Mouse (Mus musculus) retina, postnatal 7 days (tissue): ENCODE data around the gene Eed.

ENCODE experiments used
- DNase-seq: peaks from one replicate; pipeline ENCODE4 v3.0.0-alpha.2; 2012; ENCODE audit warnings: low read depth, low spot score

Gene Eed

GRCm38 (mm10) chr7:89981557-89981956 is 774 bp upstream of the Eed start:
- no peak for DNase-seq

- no peak for DNase-seq
Measured at GRCm38 (mm10) chr7:89980133-89980484, 674 bp downstream of the Eed start.

- no peak for DNase-seq
Measured at GRCm38 (mm10) chr7:89979432-89980130, 1.2 kb downstream of the Eed start.

DNA sequence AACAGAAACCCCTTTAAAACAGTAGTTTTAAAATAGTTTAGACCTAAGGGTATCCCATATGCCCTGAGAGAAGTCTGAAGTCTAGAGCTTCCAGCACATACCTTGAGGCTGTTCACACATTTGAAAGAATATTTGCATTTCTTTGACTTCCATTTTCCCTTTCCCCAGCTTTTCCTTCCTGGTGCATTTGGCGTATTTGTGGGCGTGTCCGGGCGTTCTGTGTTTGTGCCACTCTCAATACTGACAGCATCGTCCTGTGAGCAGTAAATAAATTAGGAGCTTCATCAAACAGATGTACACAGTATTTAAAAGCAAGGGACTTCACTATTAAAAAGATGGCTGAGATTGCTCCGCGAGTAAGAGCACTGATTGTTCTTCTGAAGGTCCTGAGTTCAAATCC is 4.0 kb downstream of the Eed start:
- no peak for DNase-seq

DNA sequence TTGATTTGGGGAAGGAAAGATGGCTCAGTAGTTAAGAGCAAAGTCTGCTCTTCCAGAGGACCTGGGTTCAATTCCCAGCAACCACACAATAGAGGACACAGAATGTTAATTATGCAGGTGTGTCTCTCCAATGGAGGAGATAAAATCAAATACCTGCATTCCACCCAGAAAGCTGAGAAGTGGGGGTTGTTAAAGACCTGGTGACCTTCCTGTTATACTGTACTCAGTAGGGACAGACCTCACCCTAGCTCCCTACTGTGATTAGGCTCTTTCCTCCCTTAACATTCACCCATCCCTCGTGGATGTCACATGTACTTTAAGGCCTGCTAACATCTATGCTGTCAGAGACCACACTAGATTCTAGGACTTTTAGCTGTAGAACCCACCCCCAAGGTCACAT is 5.2 kb downstream of the Eed start:
- no peak for DNase-seq

- DNase-seq: no peak
Measured at GRCm38 (mm10) chr7:89967235-89967634, 13.5 kb downstream of the Eed start.

DNA sequence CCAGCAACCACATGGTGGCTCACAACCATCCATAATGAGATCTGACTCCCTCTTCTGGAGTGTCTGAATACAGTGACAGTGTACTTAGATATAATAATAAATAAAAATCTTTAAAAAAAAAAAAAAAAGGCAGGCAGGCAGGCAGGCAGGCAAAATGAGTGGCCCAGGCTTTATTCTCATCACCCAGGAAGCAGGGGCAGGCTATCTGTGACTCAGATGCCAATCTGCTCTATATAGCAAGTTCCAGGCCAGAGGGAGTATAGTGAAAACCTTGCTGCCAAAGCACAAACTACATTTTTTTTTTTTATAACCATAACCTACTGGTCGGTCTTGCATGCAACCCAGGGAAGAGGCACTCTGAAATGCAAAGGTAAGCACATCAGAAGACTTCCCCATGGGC is 14.0 kb downstream of the Eed start:
- DNase-seq: no peak

DNA sequence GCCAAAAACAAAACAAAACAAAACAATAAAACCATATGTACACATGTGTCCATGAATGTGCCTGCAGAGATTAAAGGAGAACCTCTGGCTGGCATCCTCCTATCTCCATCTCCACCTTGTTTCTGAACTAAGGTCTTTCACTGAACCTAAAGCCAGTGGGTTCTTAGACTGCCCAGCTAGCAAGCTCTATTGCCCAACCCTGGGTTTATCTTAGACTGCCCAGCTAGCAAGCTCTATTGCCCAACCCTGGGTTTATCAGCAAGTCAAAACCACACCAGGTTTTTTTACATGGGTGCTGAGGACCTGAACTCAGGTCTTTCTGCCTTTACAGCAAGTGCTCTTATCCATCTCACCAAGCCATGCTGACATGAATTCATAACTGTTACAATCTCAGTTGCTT is 17.6 kb downstream of the Eed start:
- DNase-seq: no peak

DNA sequence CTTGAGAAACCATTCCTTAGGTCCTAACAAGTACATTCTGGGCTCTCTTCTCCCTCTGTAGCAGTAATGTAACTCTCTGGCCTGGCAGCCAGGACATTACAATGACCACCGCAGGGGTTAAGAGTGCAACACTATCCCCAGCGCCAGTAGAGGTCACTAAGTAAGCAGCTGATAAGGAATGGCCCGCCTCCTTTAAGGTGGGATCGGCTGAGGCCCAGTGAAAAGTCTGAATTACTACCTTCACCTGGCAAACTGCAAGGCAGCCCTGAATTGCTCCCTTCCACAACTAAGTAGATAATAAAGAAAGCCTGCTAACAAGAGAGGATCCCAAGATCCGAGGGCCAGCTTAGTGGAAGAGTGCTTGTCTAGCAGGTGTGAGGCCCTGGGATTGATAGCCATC is 23.5 kb downstream of the Eed start:
- no peak for DNase-seq

DNA sequence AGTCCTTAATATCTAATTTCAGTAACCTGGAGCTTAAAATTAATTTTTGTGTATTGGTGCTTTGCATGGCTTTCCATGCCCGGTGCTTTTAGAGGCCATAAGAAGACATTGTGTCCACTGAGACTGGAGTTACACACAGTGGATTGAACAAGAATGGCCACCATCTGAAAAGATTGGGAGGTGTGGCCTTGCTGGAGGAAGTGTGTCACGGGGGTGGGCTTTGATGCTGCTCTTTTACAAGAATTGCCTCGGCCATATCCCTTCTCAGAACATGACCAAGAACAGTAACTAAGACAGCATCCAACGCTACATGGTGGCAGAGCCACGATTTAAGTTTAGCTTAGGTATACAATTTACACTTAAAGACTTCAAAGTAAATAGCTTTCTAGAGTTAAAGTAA is 26.5 kb downstream of the Eed start:
- no peak for DNase-seq

DNA sequence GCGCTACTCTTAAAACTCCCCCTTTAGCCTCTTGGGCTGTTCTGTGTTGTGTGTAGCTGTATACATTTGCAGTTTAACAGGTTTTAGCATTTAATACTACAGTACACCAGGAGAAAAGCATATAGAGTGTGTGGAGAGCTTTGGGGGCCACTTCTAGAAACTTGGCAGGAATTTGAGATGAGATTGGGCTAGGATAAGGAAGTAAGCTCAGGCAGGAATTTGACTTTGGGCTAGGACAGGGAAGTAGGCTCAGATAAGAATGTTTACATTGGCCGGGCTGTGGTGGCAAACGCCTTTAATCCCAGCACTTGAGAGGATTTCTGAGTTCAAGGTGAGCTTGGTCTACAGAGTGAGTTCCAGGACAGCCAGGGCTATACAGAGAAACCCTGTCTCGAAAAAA is 31.4 kb downstream of the Eed start:
- DNase-seq: no peak

DNA sequence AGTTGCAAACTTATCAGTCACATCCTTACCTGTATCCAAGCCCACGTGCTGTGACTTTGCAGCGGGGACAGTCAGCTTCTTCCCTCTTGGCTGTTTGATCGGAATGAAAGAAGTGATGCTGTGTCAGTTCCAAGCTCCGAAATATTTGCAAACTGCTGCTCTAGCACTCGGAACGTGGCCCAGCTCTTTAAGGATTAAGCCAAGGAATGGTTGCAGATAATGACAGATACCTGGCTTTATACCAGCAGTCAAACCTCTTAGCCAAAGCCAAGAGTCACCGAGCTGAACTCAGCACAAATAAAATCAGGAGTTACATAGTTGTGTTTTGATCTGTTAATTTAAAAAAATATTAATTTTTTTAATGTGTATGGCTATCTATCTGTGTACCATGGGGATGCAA is 32.8 kb downstream of the Eed start:
- DNase-seq: no peak

DNA sequence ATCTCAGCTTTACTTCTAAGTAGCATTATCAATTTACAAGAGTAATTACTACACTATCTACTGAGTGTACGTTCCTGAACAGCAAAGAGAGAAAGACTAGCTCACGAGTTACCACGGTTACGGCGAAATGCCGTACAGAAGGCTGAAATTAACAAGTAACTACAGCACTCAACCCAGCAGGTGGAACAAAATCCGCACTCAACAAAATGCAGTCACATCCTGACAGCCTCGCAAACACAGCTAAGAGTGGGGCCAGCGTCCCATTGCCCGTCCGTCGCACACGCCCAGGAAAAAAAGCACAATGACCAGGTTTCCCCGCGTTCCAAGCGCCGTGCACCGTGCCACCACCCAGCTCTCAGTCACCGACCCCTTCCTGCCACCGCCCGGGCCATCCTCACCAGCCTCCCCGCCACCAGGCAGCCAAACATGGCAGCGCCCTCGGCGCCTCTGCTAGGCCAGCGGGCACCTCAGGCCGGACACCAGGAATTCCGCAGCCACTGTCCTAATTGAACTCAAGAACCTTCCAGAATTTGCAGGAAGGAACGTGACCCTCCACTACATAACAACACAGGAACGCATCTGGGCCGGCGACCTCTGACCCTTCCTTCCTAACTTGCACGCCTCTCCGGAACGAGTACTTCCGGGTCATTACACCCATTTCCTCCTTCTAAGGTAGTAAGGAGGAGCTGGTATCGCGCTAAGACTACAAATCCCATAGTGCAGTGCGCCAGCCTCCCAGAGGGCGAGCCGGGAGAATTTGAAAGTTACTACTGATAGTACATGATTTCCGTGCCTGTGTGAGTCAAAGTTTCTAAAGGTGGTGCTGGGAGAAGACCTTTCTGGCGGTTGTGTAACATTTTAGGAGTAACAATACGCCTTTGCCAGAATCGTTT is 40.0 kb downstream of the Eed start, which contains the start of gene Hikeshi:
Gene Hikeshi, minus strand, starts transcription at position 634 of the 893 bp plus-strand sequence.
- peak; percentile 96 for DNase-seq

GRCm38 (mm10) chr7:89939497-89940353 is 41.1 kb downstream of the Eed start:
- no peak for DNase-seq

GRCm38 (mm10) chr7:89923441-89924180 is 57.2 kb downstream of the Eed start:
- no peak for DNase-seq

- no peak for DNase-seq
Measured at GRCm38 (mm10) chr7:89917776-89918175, 63.0 kb downstream of the Eed start.

DNA sequence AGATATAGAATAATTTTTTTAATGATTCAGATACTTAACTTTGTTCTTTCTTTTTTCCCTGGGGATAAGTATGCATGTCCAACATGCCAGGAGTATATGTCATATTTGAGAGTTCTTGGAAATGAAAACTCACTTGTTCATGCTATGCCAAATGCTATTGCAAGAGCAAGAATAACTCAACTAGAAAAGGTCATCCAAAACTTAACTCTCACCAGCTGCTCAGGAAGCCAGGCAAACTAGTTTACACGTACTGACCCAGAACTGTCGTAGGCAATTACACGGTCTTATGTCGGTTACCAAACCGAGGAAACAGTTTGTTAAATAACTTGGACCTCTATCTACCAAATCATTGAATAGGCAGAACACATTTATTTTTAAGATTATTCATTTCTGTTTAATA is 64.1 kb downstream of the Eed start:
- DNase-seq: no peak

DNA sequence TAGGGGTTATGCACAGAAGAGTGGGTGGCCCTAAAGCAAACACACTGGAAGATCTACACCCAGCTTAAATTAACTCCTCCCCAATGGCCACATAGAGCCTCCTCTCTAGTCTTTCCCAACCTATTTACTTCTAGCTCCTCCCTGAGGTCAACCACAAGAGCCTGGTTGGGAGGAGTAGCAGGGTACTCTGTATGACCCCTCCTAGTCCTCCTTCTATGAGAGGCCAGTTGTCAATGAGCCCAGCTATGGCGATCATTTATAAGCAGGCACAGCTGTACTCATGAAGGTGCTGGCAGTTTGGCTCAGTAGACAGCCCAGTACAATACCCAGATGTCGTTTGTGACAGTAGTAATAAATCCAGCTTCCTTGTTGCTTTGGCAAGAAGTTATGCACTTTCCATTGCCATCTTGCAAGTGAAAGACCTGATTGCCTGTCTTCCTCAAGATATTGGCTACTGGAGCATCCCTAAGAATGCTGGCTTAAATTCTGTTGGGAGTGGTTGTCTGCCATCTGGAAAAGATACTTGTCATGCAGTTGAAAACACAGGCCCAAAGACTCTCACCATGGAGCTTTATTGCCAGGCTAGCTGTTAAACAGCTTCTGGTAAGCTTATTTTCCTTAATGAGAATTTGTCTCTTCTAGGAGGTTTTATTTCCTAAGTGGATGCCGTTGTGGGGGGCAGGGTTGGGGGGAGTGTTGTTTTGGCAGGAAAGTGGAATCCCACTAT is 67.2 kb downstream of the Eed start:
- no peak for DNase-seq

- no peak for DNase-seq
Measured at GRCm38 (mm10) chr7:89912356-89912755, 68.4 kb downstream of the Eed start.

- no peak for DNase-seq
Measured at GRCm38 (mm10) chr7:89909711-89910110, 71.1 kb downstream of the Eed start.
